Mouse (Mus musculus) heart, adult 2 months (tissue): ENCODE measurements at regions not wholly inside any gene's neighbourhood (a gene's known extent, or its start where the extent isn't known, plus 50 kb on each side); places are given as distances from the start of the nearest gene placed in this dataset.

Experiments
- CTCF ChIP-seq: fragments of 200-600 bp; IDR thresholded peaks from 2 replicates; pipeline ENCODE4 v1.8.1; 2022; ENCODE audit warnings: antibody characterized with exemption, mild to moderate bottlenecking, moderate library complexity
- EP300 ChIP-seq: fragments of 200-500 bp; IDR thresholded peaks from 2 replicates; pipeline ENCODE4 v1.6.1; 2011; ENCODE audit warnings: low read depth, low read length, control low read depth; ENCODE audit not compliant: insufficient read depth
- POLR2A ChIP-seq: fragments of 200-500 bp; IDR thresholded peaks from 2 replicates; pipeline ENCODE4 v1.6.1; 2011; ENCODE audit warnings: mild to moderate bottlenecking, low read depth, low read length, control low read depth; ENCODE audit not compliant: insufficient read depth

- TF ChIP-seq POLR2A = no peak
- TF ChIP-seq CTCF = no peak
- TF ChIP-seq EP300 = no peak
Observed at GRCm38 (mm10) chr8:56695436-56695835, 144.5 kb downstream of the Fbxo8 start.
